In the genomic region with DNA sequence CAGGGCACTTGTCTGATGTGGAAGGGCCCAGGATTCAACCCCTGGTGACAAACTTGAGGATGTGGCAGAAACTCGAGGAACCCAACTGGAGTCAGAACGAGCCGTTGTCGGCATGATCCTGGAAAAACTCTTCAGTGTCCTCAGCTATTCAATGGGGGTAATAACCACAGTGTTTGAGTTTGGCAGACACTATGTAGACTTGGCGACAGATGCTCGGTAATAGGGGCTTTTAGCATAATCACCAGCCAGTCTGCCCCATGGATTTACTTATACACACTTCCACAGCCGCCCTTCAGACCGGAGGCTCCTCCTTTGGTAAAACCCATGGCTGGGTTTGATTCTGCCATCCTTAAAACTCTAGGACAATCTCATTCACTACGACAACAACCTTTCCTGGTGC, we compare ENCODE assay signal across 9 mouse cellular contexts. TPM values are rescaled to one million over a fixed set of nuclear protein-coding genes. Genes with fewer than 3 reads are reported as not detected.
DNase-seq lines count a peak whose midpoint lies in the region; ATAC-seq and TF ChIP-seq lines count a peak whose summit lies in the region.
"Had no signal": no experiment of that assay in that cellular context is flagged by ENCODE, and none has a peak within 500 bp of the region (broad histone marks: within the 10 kb centered on the region; RNA-seq: fewer than 3 reads in every experiment).

No protein-coding gene starts in this region.

- H3K4me3 ChIP-seq in spleen, adult 2 months (ENCODE audit: extremely low read depth, insufficient read depth, insufficient read length): 0 out of 2 replicates have a peak overlapping the region, but pooled peaks have one; percentile 3
- H3K4me3 ChIP-seq in limb, embryonic 14.5 days (replicated peaks; ENCODE audit: low read length): peak overlapping the region; percentile 70
- H3K4me3 ChIP-seq: myocyte had no signal

- H3K27ac ChIP-seq in spleen, adult 2 months (ENCODE audit: insufficient read depth, low read length): no peak overlapping the region
- no peak overlapping the region for H3K27ac ChIP-seq in limb, embryonic 14.5 days (replicated peaks; ENCODE audit: low read depth, low read length)

- H3K27me3 ChIP-seq in spleen, adult 2 months (ENCODE audit: control insufficient read depth, insufficient read depth, low read length): peaks cover 24% of the 10 kb centered on the region
- no peaks in the 10 kb centered on the region for H3K27me3 ChIP-seq in limb, embryonic 14.5 days (ENCODE audit: control insufficient read depth, insufficient read depth, low read length)

- H3K4me1 ChIP-seq in spleen, adult 2 months (ENCODE audit: control insufficient read depth, insufficient read depth, insufficient read length): peaks cover 25% of the 10 kb centered on the region
- peaks cover 22% of the 10 kb centered on the region for H3K4me1 ChIP-seq in limb, embryonic 14.5 days (ENCODE audit: control insufficient read depth, insufficient read depth, low read length)

- peak overlapping the region; percentile 88 for H3K4me2 ChIP-seq in limb, embryonic 14.5 days (replicated peaks; ENCODE audit: low read depth, low read length, severe bottlenecking)

- H3K9ac ChIP-seq in limb, embryonic 14.5 days (ENCODE audit: low read depth, low read length, severe bottlenecking): no peak overlapping the region

- H3K36me3 ChIP-seq in spleen, adult 2 months (ENCODE audit: control insufficient read depth, insufficient read depth, low read length): no peaks in the 10 kb centered on the region
- H3K36me3 ChIP-seq in limb, embryonic 14.5 days (ENCODE audit: control insufficient read depth, insufficient read depth, low read length): peaks cover 19% of the 10 kb centered on the region

- no peak for TF ChIP-seq POLR2A in spleen, adult 2 months (IDR thresholded peaks at IDR 0.05; ENCODE audit: low read depth, low read length)
- no peak for TF ChIP-seq POLR2A in limb, embryonic 14.5 days (IDR thresholded peaks at IDR 0.05; ENCODE audit: borderline replicate concordance, extremely low read depth, insufficient read depth, insufficient read length)

- no peaks in the 10 kb centered on the region for H3K9me3 ChIP-seq in limb, embryonic 14.5 days (ENCODE audit: control insufficient read depth, low read length)

- TF ChIP-seq CTCF in spleen, adult 2 months (IDR thresholded peaks at IDR 0.05; ENCODE audit: extremely low read depth, insufficient read depth, insufficient read length, insufficient replicate concordance): no peak

- WGBS in spleen, adult 2 months: 10% methylated on average over 9 of the region's 9 CpGs
- WGBS in limb, embryonic 14.5 days: 13% methylated on average over 9 of the region's 9 CpGs

- DNase-seq in heart, adult 11 months: peak; percentile 90
- DNase-seq in heart, postnatal 4 days: no peak
- no peak for DNase-seq in spleen, adult 2 months (ENCODE audit: low read depth in 1 of 2, low spot score in 2 of 2)
- DNase-seq in spleen, postnatal 10 days (ENCODE audit: low spot score in 2 of 2): no peak
- DNase-seq in limb, embryonic 14.5 days (ENCODE audit: low spot score): peak; percentile 9
- DNase-seq in right cerebral cortex, postnatal 4 days: peak; percentile 20
- DNase-seq in spleen, adult 18-20 months: no peak

- ATAC-seq in limb, embryonic 14.5 days (ENCODE audit: low FRiP score, low read depth): no peak
- ATAC-seq in activated CD4-positive, CD25-positive, alpha-beta regulatory T cell, adult 4 months: no peak

RNA-seq across cellular contexts. Expression of a gene that starts 4.0 kb away (rescaled TPM):
- total RNA-seq in heart, postnatal 4 days (2021): 10 to 100 TPM; 14.3 to 16.6 TPM
- 1.4 and 1.8 TPM in 2 replicates for polyA plus RNA-seq in spleen, adult 2 months (2012; rRNA removed)
- 20.6 and 21.3 TPM in 2 replicates for polyA plus RNA-seq in limb, embryonic 14.5 days (2012; rRNA removed)
- 27.9 and 32.6 TPM in 2 replicates for polyA plus RNA-seq in limb, embryonic 14.5 days (2014; fragmentation: Nextera tagmentation; extraction: Ambion mirVana)
- polyA plus RNA-seq in activated CD4-positive, CD25-positive, alpha-beta regulatory T cell, adult 4 months (2017; shearing (Covaris generic)): not detected

Comparison
In these comparisons a context has a peak if more than half of its experiments do, and no peak if none do; other contexts are left out.
1. DNase-seq: peak in heart, adult 11 months (single experiment), limb, embryonic 14.5 days (single experiment) and right cerebral cortex, postnatal 4 days (single experiment); none in heart, postnatal 4 days (single experiment), spleen, adult 2 months (0 of 2), spleen, postnatal 10 days (0 of 2) and spleen, adult 18-20 months (0 of 2).